Mouse (Mus musculus) stomach, postnatal 0 days (tissue): Measurements from ENCODE around the gene Phf20.

ENCODE experiments used
- CTCF ChIP-seq: IDR thresholded peaks from 2 replicates; pipeline ENCODE4 v1.5.1; 2016; ENCODE audit warnings: antibody characterized with exemption, low read depth, mild to moderate bottlenecking, moderate library complexity
- EP300 ChIP-seq: optimal IDR thresholded peaks from 2 replicates; pipeline ENCODE3; 2016; ENCODE audit warnings: antibody characterized with exemption

DNA sequence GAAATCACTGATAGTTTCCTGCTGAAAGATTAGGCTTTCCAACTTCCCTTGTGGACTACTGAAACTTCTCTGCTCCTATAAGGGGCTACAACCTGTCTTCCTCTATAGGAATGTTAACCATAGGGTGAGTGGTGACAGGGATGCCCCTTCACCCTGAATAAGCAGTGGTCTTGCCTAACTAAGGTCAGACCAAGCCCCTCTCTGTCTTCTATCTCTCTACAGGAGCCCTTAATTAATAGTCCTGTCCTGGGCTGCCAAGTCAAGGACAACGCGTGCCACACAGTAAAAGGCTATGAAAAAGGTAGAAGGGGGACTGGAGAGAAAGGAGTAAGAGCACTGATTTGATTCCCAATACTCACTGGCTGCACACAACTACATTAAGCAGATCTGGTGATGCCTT is 14.7 kb upstream of the Phf20 start:
- no peak for TF ChIP-seq CTCF
- no peak for TF ChIP-seq EP300
